ENCODE assay signal across 22 mouse cellular contexts in genomic region chr7:137522450-137522849, GRCm38 (mm10).
DNase-seq lines count a peak whose midpoint lies in the region; ATAC-seq and TF ChIP-seq lines count a peak whose summit lies in the region.
"Had no signal": no experiment of that assay in that cellular context is flagged by ENCODE, and none has a peak within 500 bp of the region (broad histone marks: within the 10 kb centered on the region; RNA-seq: fewer than 3 reads in every experiment).

No protein-coding gene starts in this region.

- WGBS in liver, embryonic 14.5 days (ENCODE audit: insufficient replicate concordance), result 56% methylated on average over 5 of the region's 5 CpGs
- 56% methylated on average over 5 of the region's 5 CpGs for WGBS in liver, embryonic 12.5 days (ENCODE audit: insufficient replicate concordance)

- no peak overlapping the region for H3K27ac ChIP-seq in liver, embryonic 14.5 days
- H3K27ac ChIP-seq in liver, embryonic 12.5 days, result no peak overlapping the region
- H3K27ac ChIP-seq in testis, adult 2 months (ENCODE audit: control insufficient read depth, insufficient read depth, low read depth, low read length), result no peak overlapping the region
- H3K27ac ChIP-seq: embryonic facial prominence, embryonic 15.5 days; forebrain, embryonic 15.5 days; heart, embryonic 13.5 days; hindbrain, embryonic 15.5 days had no signal

- H3K4me2 ChIP-seq in liver, embryonic 14.5 days (ENCODE audit: low read depth), result no peak overlapping the region
- no peak overlapping the region for H3K4me2 ChIP-seq in liver, embryonic 12.5 days
- H3K4me2 ChIP-seq: embryonic facial prominence, embryonic 15.5 days; forebrain, embryonic 15.5 days; heart, embryonic 13.5 days; hindbrain, embryonic 15.5 days had no signal

- H3K36me3 ChIP-seq in liver, embryonic 14.5 days (replicated peaks; ENCODE audit: control insufficient read depth, insufficient read depth, low read depth), result no peaks in the 10 kb centered on the region
- no peaks in the 10 kb centered on the region for H3K36me3 ChIP-seq in liver, embryonic 12.5 days
- H3K36me3 ChIP-seq in testis, adult 2 months (ENCODE audit: control insufficient read depth, insufficient read depth, low read length), result no peaks in the 10 kb centered on the region
- H3K36me3 ChIP-seq: embryonic facial prominence, embryonic 15.5 days; forebrain, embryonic 15.5 days; G1E; heart, embryonic 13.5 days; hindbrain, embryonic 15.5 days had no signal

- no peak overlapping the region for H3K4me3 ChIP-seq in liver, embryonic 14.5 days (ENCODE audit: insufficient read depth in 1 of 2, low read depth in 2 of 2, low read length in 2 of 2)
- H3K4me3 ChIP-seq in liver, embryonic 12.5 days, result no peak overlapping the region
- H3K4me3 ChIP-seq in testis, adult 2 months (ENCODE audit: control insufficient read depth, low read depth, low read length), result no peak overlapping the region
- H3K4me3 ChIP-seq: embryonic facial prominence, embryonic 15.5 days; erythroblast, embryonic 14.5 days; forebrain, embryonic 15.5 days; heart, embryonic 13.5 days; hindbrain, embryonic 15.5 days had no signal

- H3K9me3 ChIP-seq in liver, embryonic 14.5 days (ENCODE audit: control insufficient read depth, low read length), result no peaks in the 10 kb centered on the region
- no peaks in the 10 kb centered on the region for H3K9me3 ChIP-seq in liver, embryonic 12.5 days (replicated peaks)
- H3K9me3 ChIP-seq: embryonic facial prominence, embryonic 15.5 days; forebrain, embryonic 15.5 days; heart, embryonic 13.5 days; hindbrain, embryonic 15.5 days had no signal

- no peak overlapping the region for H3K9ac ChIP-seq in liver, embryonic 14.5 days (replicated peaks)
- H3K9ac ChIP-seq in liver, embryonic 12.5 days, result no peak overlapping the region
- H3K9ac ChIP-seq: embryonic facial prominence, embryonic 15.5 days; forebrain, embryonic 15.5 days; heart, embryonic 13.5 days; hindbrain, embryonic 15.5 days had no signal

- no peak for TF ChIP-seq EP300 in liver, embryonic 14.5 days (IDR thresholded peaks at IDR 0.05; ENCODE audit: low read depth)

- ATAC-seq in liver, embryonic 14.5 days (ENCODE audit: insufficient read depth), result no peak
- no peak for ATAC-seq in liver, embryonic 12.5 days
- ATAC-seq: forebrain, embryonic 15.5 days had no signal

- no peaks in the 10 kb centered on the region; a peak in 1 of 4 replicates for H3K4me1 ChIP-seq in liver, embryonic 14.5 days (replicated peaks; ENCODE audit: control insufficient read depth in 2 of 2, insufficient read depth in 2 of 2, low read length in 1 of 2)
- no peaks in the 10 kb centered on the region for H3K4me1 ChIP-seq in liver, embryonic 12.5 days
- no peaks in the 10 kb centered on the region; the same call in 1 of the 2 replicates for H3K4me1 ChIP-seq in testis, adult 2 months (ENCODE audit: control insufficient read depth, insufficient read depth, low read length)
- H3K4me1 ChIP-seq: hindbrain, embryonic 15.5 days had no signal

- H3K27me3 ChIP-seq in liver, embryonic 14.5 days (ENCODE audit: control insufficient read depth, insufficient read depth, low read length), result no peaks in the 10 kb centered on the region
- H3K27me3 ChIP-seq in liver, embryonic 12.5 days (replicated peaks), result no peaks in the 10 kb centered on the region
- no peaks in the 10 kb centered on the region for H3K27me3 ChIP-seq in testis, adult 2 months (ENCODE audit: control insufficient read depth, insufficient read depth, low read length)
- H3K27me3 ChIP-seq: embryonic facial prominence, embryonic 15.5 days; forebrain, embryonic 15.5 days; hindbrain, embryonic 15.5 days had no signal

- TF ChIP-seq CTCF in liver, embryonic 14.5 days (IDR thresholded peaks at IDR 0.05; ENCODE audit: low read depth), result peak; percentile 33; the same call in 1 of the 2 replicates
- peak; percentile 52; the same call in 1 of the 2 replicates for TF ChIP-seq CTCF in testis, adult 2 months (IDR thresholded peaks at IDR 0.05; ENCODE audit: control insufficient read depth, insufficient read depth, insufficient replicate concordance, low read depth, low read length)

- no peak for DNase-seq in liver, embryonic 14.5 days (ENCODE audit: low read depth in 3 of 3, low spot score in 3 of 3)
- no peak for DNase-seq in testis, postnatal 14 days (ENCODE audit: low spot score)
- DNase-seq in R1 (ENCODE audit: low read depth, low spot score), result peak; percentile 46
- peak; percentile 18 for DNase-seq in mesoderm, embryonic 11.5 days (ENCODE audit: low read depth, low spot score)
- DNase-seq in gastrocnemius, adult 8-10 months (ENCODE audit: low spot score in 2 of 2), result no peak
- DNase-seq in urinary bladder, postnatal 25 days (ENCODE audit: low spot score), result no peak
- DNase-seq: adrenal gland, adult 8-10 months; adrenal gland, postnatal 36 days; cerebellum, adult 11 months; cerebellum, adult 8-10 months; cerebellum, postnatal 14 days; embryo, embryonic 11 days; gastrocnemius, postnatal 14 days; heart, postnatal 36 days had no signal

- TF ChIP-seq POLR2A in testis, adult 2 months (IDR thresholded peaks at IDR 0.05; ENCODE audit: control insufficient read depth, low read depth, low read length), result no peak

Comparison
In these comparisons a context has a peak if more than half of its experiments do, and no peak if none do; other contexts are left out.
1. DNase-seq: peak in R1 (single experiment) and mesoderm, embryonic 11.5 days (single experiment); none in liver, embryonic 14.5 days (0 of 3), testis, postnatal 14 days (single experiment), gastrocnemius, adult 8-10 months (0 of 2) and urinary bladder, postnatal 25 days (single experiment).